Mouse (Mus musculus) cerebellum, postnatal 25 days (tissue): ENCODE measurements around the gene Rab11fip4.
"Not testable (repeated sequence)": the region's sequence is repeated elsewhere in the genome, so short reads cannot be mapped to it uniquely, and the experiment has no call there.

ENCODE experiments used
- DNase-seq, 2 experiments: peaks; one replicate each; pipeline ENCODE4 v3.0.0; 2021; ENCODE audit warnings: mixed read lengths in 2 of 2

Rab11fip4 gene

DNA sequence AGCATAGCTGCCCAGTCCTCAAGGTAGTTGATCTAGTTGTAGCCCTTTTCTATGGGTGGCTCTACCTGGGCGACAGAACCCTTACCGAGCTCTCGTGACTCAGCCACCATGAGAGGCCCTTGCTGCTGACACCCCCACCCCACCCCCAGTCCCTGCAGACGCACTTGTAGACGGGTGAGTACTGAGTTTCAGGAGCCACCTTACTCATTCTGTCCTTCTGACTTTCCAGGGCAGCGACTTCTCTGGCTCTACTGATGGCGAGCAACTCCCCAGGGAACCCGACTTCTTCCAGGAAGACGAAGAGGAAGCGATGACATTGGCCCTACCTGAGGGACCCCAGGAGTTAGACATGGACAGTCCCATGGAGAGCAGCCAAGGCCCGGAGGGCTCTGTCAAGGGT, 89.5 kb downstream of the Rab11fip4 start:
- no peak for DNase-seq

DNA sequence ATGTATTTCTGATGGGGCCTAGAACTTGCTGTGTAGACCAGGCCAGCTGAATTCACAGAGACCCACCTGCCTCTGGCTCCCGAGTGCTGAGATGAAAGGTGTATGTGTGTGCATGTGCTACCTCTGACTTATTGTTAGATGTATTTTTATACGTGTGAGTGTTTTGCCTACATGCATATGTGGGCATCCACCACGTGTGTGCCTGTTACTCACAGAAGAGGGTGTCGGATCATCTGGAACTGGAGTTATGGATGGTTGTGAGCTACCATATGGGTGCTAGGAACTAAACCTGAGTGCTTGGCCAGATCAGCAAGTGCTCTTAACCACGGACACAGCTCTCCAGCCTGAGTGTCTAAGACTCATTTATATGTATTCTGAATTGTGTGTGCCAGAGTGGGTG, 90.2 kb downstream of the Rab11fip4 start:
- DNase-seq = no peak

DNA sequence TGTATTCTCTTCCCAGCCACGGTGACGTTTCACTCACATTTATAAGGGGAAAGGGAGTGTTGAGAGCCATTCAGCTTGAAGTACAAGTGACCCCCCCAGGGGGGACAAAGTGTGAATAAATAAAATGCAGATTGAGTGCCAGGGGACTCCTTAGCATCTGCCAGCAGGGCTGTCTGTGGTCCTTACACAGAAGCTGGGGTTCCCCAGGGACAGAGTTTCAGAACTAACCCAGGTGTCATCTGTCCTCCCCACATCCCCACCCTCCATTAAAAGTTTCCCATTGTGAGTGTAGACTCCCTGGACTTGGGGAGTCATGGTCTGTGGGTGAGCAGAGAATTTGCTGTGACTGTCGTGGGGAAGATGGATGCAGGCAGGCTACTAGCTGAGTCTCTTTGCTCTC, 90.8 kb downstream of the Rab11fip4 start:
- DNase-seq = no peak

DNA sequence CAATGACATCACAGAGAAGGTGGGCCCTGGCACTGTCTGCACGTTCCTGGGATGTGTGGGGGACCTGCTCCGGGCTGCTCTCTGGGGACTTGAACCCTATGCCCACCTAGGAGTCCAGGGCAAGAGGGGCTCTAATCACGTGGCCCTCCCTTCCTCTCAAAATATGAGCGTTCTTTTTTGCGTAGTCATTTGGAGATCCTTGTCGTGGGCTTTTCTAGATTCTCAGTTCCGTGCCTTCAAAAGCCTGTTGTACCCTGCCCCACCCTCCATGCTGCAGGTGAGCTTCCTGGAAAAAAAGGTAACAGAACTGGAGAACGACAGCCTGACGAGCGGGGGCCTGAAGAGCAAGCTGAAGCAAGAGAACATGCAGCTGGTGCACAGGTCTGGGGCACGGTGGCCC, 94.1 kb downstream of the Rab11fip4 start:
- no peak for DNase-seq

DNA sequence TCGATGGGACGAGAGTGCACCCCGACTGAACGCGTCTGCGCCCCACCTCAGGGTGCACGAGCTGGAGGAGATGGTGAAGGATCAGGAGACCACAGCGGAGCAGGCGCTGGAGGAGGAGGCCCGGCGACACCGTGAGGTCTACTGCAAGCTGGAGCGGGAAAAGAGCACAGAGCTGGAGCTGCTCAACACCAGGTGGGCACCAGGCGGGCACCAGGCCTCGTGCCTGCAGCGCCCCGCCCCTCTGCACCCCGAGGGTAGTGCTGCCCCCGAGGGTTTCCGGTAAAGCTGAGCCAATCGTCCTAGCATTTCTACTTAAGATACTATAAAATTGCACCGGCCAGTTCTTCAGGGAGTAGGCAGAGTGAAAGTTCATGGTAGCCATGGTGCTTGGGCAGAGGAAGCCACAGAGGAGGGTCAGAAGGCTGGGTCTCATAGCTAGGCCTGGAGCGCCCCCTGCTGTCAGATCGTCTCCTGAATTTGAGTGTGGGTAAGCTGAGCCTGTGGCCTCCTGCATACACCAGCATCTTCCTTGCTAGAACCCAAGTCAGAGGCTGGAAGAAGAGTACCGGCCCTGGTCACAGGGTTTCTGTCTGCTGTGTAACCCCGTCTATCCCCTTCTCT, 95.6 kb downstream of the Rab11fip4 start:
- DNase-seq = peak; percentile 94 to 96

DNA sequence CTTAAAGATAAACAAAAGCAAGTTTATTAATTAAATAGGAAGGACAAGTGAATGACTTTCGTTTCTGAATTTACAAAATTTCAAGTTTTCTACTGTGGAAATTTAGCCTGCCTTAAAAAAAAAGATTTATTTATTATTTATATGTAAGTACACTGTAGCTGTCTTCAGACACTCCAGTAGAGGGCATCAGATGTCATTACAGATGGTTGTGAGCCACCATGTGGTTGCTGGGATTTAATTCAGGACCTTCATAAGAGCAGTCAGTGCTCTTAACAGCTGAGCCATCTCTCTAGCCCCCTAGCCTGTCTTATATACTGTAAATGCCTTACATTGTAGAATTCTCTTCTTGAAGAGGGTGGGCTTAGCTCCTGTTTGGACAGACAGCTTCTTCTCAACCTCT, 98.9 kb downstream of the Rab11fip4 start:
- no peak for DNase-seq

DNA sequence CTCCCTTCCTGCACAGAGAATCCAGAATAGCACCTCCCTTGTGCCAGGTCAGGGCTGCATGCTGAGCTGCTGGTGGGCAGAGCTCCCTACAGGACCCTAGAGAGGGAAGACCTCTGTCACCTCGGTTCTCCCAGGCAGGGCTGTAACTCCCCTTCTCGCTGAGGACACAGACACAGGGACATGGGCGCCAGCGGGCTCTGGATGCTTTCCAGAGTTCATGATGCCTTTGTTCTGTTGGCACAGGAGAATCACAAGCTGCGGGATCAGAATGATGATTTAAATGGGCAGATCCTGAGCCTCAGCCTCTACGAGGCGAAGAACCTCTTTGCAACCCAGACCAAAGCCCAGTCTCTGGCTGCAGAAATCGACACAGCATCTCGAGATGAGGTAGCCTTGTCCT, 100.5 kb downstream of the Rab11fip4 start:
- DNase-seq = peak; percentile 52 to 64

DNA sequence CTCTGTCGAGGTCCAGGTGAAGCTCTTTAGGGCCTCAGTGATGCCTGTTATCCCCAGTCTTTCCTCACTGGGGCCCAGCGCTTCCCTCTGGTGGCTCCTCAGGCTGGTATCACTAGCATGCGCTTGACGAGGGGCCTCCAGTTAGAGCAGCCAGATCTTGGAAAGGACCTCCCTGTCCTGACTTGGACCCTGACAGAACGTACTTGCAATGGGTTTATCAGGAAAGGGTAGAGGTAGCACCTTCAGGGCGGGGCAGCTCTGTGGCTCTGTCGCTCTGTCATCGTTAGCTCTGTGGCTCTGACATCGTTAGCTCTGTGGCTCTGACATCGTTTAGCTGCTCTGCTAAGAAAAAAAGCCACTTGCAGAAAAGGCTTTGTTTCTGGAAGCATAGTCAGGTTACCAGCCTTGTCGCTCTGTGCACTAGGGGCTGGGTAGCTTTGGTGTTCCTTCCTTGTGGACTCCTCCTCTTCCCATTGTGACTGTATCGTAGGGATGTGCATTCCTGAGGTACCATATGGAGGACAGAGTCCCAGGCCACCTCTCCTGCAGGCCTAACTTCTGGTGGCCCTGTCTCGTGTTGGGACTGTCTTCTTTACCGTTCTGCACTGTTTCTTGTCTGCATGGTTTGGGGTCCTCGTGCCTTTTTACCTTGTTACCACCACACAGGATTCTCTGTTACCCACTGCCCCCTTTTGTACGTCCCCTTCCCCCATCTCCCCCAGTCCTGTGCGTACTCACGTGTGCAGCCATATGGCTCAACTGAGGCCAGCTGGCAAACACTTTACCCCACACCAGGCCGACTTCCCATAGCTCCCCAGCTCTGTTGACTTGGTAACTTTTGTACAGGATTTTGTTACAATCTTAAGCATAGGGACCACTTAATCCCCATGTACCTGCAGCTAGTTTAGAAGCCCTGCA, 105.6 kb downstream of the Rab11fip4 start:
- peak; percentile 59 to 62 for DNase-seq

DNA sequence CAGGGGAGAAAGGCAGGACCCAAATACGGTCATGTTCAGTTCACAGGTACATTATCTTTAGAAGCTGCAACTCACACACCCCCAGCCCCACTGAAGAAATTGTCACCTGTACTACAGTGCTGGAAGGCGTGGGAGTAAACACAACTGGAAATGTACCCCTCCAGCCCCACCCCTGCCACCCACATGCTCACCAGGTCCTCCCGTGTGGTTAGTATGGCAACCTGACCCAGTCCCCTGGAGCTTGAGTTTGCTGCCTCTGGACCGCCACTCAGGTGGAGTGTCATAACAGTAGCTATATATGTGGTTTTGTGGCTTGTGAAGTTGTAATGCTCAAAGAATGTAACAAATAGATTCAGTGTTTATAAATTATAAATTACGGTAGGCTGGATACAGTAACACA, 107.1 kb downstream of the Rab11fip4 start:
- no peak for DNase-seq

DNA sequence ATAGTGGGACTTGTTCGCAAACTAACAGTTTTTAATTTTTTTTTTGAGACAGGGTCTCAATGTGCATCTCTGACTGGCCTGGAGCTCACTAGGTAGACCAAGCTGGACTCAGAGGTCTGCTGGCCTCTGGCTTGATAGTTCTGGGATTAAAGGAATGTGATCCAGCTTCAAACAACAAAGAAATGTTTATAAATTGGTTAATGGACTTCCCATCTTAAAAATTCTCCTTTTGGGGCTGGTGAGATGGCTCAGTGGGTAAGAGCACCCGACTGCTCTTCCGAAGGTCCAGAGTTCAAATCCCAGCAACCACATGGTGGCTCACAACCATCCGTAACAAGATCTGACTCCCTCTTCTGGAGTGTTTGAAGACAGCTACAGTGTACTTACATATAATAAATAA, 107.5 kb downstream of the Rab11fip4 start:
- DNase-seq = not testable (repeated sequence)

DNA sequence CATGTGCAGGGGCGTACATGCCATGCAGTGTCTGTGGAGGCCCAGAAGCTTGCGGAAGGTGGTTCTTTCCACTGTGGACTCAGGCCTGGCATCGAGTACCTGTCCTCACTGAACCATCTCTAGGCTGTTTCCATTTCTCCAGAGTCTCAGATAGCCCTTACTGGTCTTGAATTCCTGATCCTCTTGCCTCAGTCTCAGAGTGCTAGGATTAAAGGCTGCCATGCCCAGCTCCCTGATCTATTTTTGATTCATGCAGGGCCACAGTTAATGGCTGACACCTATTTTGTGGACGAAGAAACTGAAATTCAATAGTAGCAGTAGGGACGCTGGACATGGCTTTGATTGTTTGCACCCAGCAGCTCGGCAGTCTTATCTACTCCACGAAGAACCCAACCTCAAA, 110.5 kb downstream of the Rab11fip4 start:
- DNase-seq = no peak

DNA sequence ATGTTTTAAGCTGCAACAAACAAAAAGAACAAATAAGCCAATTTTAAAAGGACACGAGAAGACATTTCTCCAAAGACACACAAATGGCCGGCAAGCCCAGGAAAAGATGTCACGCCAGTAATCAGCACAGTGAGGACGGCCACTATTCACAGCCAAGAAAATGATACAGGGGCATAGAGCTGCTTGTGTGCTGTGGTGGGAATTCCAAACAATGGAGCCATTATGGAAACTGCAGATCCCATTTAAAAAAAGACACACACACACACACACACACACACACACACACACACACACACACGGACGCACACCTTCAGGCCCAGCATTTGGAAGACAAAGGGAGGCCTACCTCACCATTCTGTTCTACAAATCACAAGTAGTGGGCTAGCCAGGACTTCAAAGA, 111.1 kb downstream of the Rab11fip4 start:
- no peak for DNase-seq

DNA sequence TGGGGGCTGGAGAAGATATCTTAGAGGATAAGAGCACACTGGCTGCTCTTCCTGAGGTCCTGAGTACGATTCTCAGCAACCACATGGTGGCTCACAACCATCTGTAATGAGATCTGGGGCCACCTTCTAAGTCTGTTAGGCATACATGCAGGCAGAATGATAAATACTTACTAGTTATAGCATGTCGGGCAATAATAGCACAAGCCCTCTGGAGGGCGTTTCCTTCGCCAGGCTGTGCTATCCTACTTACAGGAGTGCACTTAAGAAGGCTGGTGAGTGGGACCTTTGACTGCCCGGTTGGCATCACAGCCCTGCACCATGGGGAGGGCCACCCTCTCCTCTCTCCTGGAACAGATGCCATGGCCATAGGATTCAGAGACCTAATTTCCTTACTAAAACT, 112.4 kb downstream of the Rab11fip4 start:
- DNase-seq = peak; percentile 53 to 56

DNA sequence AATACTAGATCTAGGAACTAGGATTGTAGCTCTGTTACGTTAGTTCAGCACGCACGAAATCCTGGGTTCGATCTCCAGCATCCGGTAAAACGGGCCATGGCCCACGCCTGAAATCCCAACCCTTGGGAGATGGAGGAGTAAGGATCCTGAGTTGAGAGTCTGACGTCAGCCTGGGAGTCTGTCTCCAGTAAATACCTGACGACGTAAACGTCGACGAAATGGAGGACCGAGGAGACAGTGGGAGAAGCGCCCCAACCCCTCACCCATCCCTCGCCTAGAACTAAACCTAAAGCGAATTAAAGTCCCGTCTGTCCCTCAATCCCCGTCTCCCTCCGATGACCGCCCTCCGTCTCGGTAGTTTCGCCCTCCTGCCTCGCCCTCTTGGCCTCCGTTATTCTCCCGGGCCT, 112.9 kb downstream of the Rab11fip4 start:
- no peak for DNase-seq

DNA sequence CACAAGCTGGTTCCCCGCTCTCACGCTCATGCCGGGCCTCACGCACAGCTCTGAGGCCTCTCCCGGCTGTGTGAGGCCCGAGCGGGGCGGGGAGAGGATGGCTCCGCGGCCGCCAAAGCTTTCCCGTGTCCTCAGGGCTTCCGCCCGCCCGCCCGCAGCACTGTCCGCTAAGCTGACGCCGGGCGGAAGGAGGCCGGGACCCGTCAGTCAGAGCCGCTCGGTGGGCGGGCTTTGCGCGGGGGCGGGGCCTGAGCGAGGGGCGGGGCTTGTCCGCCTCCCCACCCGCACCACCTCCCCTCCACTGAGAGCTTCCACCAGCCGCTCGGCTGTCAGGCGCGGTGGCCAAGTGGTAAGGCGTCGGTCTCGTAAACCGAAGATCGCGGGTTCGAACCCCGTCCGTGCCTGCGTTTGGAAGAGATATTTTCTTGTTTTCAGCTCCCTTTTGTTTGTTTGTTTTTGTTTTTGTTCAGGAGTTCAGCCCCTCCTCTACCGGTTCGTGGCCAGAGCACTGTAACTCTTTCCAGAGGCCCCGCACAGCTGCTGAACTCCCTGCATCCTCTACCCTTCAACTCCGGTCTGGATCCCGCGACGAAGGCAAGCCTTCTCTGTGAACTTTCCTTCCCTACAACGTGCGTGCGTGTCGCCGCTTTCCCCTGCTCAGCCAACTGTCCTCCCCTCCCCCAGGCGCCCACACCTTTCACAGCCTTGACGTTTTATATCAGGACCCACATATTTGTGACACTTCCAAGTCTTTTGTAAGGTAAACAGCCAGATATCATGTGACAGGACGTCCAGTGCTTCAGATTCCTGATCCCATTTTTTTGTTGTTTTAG, 113.5 kb downstream of the Rab11fip4 start:
- peak; percentile 99 for DNase-seq

DNA sequence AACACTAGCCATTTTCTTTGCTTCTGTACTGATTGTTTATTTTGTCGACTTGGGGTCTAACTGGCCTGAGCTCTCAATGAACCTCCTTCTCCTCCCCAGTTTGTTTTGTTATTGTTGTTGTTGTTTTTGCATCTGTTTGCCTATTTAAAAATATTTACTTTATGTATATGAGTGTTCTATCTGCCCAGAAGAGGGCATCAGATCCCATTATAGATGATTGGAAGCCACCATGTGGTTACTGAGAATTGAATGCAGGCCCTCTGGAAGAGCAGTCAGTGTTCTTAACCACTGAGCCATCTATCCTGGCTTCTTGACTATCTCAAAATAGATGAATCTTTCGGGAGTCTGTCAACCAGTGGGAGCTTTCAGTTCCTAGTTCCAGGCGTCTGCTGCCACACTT, 116.1 kb downstream of the Rab11fip4 start:
- DNase-seq = no peak

DNA sequence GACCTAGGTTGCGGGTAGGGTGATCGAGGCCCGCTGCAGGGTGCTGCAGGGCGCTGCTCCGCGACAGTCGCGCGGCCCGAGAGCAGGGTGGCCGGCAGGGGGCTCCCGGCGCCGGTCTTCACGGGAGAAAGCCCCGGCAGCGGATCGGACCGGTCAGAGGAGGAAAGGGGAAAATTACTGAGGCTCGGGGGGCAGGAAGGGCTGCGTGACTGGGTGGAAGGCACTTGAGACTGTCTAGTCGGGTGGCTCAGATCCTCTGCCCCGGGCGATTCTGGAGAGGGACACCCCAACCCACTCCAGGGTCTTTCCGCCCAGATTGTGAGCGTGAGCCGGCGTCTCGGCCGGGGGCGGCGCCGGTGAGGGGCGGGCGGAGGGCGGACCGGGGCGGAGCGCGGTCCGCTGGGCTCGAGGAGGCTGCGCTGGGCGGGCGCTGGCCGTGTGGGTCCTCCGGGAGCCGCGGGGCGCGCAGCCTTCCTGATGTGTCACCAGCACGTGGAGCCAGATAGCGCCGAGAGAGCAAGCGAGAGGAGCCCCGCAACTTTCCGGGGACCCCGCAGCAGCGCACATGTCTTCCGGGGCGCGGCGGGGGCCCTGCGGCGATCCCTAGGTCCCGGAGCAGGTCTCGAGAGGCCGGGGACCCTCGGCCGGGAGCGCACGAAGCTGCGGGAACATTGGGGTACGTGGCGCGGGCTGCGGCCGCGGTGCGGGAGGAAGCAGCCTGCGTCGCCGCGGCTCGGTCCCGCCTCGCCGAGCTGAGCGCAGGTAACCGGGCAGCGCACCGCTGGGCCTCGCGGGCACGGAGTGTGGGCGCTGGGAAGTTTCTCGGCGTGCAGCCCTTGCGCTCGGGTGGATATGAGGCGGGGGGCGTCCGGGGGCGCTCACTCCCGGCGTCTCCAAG, 120.1 kb downstream of the Rab11fip4 start:
- peak; percentile 85 to 87 for DNase-seq

DNA sequence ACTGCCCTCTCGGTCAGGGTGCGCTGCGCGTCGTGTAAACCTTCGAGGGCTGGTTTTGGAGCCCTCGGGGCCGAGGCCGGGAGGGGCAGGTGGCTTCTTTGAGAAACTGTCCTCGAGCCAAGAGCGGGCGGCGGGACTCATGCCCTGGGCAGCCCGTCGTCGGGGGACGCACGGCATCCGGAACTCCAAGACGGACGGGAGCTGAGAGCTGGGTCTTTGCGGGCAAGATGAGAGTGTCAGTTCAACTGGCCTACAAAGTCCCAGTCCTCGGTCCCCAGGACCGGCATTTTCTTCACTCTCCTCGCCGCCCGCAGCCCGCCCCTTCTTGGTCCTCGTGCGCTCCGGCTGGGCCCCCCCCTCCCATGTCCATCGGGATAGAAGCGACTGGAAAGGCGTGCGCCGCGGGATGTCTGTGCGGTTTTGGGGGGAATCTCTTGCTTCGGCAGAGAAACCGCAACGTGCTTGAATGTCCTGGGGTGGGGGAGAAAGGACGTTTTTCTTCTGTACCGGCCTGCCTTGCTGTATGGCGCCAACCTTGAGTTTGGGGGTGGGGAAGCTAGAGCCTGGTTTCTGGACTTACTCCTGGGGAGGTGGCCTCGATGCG, 120.9 kb downstream of the Rab11fip4 start:
- no peak for DNase-seq

DNA sequence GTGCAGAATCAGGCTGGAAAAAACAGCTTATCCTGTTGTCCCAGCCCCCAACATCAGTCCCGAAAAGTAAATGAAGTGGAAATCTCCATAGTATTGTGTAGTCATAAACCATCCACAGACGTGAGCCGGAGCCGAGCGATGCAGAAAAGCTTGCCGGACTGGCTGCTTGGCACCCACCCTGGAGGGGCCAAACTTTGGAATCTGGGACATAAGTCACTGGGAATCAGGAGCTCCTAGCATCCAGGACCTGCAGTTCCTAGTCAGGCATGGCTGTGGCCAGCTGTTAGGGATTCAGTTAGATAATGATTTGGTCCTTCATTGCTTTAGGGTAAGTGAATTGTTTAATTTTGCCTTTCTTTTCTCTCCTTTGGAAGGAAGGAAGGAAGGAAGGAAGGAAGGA, 122.2 kb downstream of the Rab11fip4 start:
- no peak for DNase-seq

DNA sequence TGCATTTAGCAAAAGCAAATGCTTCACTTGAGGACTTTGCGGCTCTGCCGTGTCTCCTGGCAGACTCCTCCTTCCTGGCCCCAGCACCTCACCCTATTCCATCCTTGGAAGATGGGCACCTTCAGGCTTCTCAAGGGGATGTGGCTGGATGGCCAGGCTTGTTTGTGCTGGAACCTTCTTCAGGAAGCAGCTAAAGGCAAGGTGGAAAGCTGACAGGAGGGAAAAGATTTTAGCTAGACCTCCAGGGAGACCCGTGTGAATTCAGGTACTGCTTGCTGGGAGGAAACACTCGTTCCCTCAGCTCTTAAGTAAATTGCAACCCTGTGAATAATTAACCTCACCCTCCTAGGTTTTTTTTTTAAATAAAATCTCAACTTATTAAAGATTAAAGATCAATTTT, 122.7 kb downstream of the Rab11fip4 start:
- DNase-seq = no peak

DNA sequence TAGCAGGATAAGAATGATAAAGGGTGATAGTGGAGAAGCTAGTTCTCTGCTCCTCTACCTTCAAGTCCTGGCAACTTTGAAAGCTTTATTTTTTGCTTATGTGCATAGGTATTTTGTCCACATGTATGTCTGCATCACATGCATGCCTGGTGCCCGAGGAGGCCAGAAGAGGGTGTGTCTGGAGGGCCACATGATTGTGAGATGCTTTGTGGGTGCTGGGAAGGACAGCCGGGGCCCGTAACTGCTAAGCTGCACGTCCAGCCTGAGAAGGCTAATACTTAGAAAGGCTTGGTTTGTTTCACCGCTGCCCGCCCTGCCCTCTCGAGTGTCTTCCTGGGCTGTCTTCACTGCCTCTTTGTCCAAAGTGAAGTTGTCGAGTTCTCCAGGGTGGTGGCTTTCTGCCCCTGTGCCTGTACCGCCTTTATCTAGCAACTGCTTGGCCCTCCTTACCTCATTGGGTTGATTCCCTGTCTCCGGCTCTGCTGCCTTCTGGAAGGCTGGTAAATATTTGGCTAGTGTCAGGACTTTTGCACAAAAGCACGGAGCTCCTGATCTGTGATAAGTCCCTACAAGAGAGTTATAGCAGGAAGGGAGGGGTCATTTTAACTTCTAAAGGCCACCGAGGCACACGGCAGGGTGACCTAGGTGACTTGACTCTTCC, 123.2 kb downstream of the Rab11fip4 start:
- DNase-seq = no peak
